Mouse (Mus musculus): ENCODE results near the gene Myl4. TPM values are rescaled to one million over a fixed set of nuclear protein-coding genes. Genes with fewer than 3 reads are reported as not detected.
A peak's percentile ranks its signal among the peaks of the same experiment; 100 is the strongest.

Myl4 gene
- polyA plus RNA-seq, 1 experiment from 2014 or later, result 16.4 TPM

DNA sequence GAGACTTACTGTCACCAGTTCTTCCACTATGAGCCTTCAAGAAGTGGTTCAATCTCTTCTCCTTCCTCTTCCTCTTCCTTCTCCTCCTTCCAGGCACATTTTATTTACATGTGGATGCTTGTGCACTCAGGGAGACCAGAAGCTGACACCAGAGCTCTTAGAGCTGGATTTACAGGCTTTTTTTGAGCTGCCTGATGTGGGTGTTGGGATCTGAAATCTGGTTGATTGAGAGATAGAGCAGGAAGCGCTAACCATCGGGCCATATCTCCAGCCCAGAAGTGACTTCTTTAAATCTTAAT lies 31.8 kb downstream of the Myl4 start:
- H3K4me1 ChIP-seq (ENCODE audit: control insufficient read depth, insufficient read depth, low read length), result no peaks in the 10 kb centered on the region
- no peak for DNase-seq (ENCODE audit: low spot score)
- H3K9me3 ChIP-seq (replicated peaks; ENCODE audit: control insufficient read depth, low read length), result no peaks in the 10 kb centered on the region
- WGBS, result 82% methylated on average over 2 of the region's 2 CpGs
- H3K27ac ChIP-seq (replicated peaks; ENCODE audit: low read depth, low read length), result no peak overlapping the region
- no peak overlapping the region for H3K9ac ChIP-seq (replicated peaks; ENCODE audit: low read length)
- no peaks in the 10 kb centered on the region for H3K27me3 ChIP-seq (ENCODE audit: control insufficient read depth, insufficient read depth, low read length)
- no peaks in the 10 kb centered on the region for H3K36me3 ChIP-seq (replicated peaks; ENCODE audit: control insufficient read depth, insufficient read depth, low read depth, low read length)
- no peak overlapping the region for H3K4me2 ChIP-seq (ENCODE audit: low read depth, low read length)
- no peak for ATAC-seq (replicated peaks; ENCODE audit: insufficient number of reproducible peaks, low FRiP score, low TSS enrichment, low read depth)
- H3K4me3 ChIP-seq (ENCODE audit: low read depth, low read length), result no peak overlapping the region

DNA sequence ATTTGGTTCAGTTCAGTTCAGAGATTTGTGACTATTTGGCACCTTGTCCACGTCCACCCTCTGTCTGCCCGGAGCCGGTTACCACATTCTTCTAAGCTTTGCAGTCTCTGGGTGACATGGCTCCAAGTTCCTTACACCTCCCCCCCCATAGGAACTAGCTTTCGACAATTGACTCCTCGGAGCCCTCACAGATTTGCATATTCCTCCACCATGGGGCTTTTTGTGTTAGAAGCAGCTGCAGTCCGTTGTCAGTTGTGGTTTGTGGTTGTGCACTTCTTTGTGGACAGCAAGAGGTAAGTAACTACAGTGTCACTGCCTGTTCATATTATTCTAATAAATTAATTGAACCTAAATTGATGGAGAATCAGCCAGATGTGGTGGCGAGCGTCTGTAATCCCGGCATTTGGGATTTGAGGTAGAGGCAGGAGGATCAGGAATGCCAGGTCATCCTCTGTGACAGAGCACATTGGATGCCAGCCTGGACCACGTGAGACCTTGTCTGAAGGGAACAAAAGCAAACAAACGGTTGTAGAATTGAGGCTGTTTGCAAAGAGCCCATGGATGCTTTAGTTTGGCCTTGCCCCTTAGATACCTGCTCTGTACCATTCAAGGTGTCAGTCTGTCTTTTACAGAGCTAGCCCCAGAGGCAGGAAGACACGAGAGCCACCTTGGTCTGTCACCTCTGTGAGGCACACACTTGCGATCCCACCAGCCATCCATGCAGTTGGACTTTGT lies 32.3 kb downstream of the Myl4 start:
- H3K9ac ChIP-seq (replicated peaks; ENCODE audit: low read length), result no peak overlapping the region
- H3K27ac ChIP-seq (replicated peaks; ENCODE audit: low read depth, low read length), result no peak overlapping the region
- no peak overlapping the region for H3K4me3 ChIP-seq (ENCODE audit: low read depth, low read length)
- H3K27me3 ChIP-seq (ENCODE audit: control insufficient read depth, insufficient read depth, low read length), result no peaks in the 10 kb centered on the region
- no peaks in the 10 kb centered on the region for H3K9me3 ChIP-seq (replicated peaks; ENCODE audit: control insufficient read depth, low read length)
- ATAC-seq (replicated peaks; ENCODE audit: insufficient number of reproducible peaks, low FRiP score, low TSS enrichment, low read depth), result no peak
- 68% methylated on average over 13 of the region's 13 CpGs for WGBS
- no peaks in the 10 kb centered on the region for H3K4me1 ChIP-seq (ENCODE audit: control insufficient read depth, insufficient read depth, low read length)
- no peak for DNase-seq (ENCODE audit: low spot score)
- H3K36me3 ChIP-seq (replicated peaks; ENCODE audit: control insufficient read depth, insufficient read depth, low read depth, low read length), result no peaks in the 10 kb centered on the region
- H3K4me2 ChIP-seq (ENCODE audit: low read depth, low read length), result no peak overlapping the region

DNA sequence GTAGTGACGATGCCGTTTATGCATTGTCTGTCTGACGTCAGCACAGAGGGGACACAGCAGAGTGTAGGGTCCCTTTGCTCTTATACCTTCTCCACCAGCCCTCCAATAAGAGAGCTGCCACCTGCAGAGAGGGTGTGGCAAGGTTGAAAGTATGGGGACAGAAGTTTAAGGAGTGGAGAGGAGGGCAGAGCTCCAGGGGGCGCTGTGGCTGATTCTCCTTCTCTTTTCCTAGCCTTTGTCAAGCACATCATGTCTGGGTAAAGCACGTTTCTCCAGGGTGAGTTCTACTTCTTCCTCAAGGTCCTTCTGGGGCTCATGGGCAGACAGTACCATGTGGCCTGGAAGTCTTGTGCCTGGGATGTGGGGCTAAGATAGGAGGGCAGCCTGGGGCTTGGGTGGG lies 35.0 kb downstream of the Myl4 start:
- H3K27me3 ChIP-seq (ENCODE audit: control insufficient read depth, insufficient read depth, low read length), result no peaks in the 10 kb centered on the region
- no peak overlapping the region for H3K4me3 ChIP-seq (ENCODE audit: low read depth, low read length)
- H3K27ac ChIP-seq (replicated peaks; ENCODE audit: low read depth, low read length), result no peak overlapping the region
- no peak overlapping the region for H3K9ac ChIP-seq (replicated peaks; ENCODE audit: low read length)
- WGBS, result 74% methylated on average over 5 of the region's 5 CpGs
- DNase-seq (ENCODE audit: low spot score) (no peak), ATAC-seq (replicated peaks; ENCODE audit: insufficient number of reproducible peaks, low FRiP score, low TSS enrichment, low read depth) (no peak)
- no peak overlapping the region for H3K4me2 ChIP-seq (ENCODE audit: low read depth, low read length)
- no peaks in the 10 kb centered on the region for H3K4me1 ChIP-seq (ENCODE audit: control insufficient read depth, insufficient read depth, low read length)
- no peaks in the 10 kb centered on the region for H3K9me3 ChIP-seq (replicated peaks; ENCODE audit: control insufficient read depth, low read length)
- no peaks in the 10 kb centered on the region for H3K36me3 ChIP-seq (replicated peaks; ENCODE audit: control insufficient read depth, insufficient read depth, low read depth, low read length)

DNA sequence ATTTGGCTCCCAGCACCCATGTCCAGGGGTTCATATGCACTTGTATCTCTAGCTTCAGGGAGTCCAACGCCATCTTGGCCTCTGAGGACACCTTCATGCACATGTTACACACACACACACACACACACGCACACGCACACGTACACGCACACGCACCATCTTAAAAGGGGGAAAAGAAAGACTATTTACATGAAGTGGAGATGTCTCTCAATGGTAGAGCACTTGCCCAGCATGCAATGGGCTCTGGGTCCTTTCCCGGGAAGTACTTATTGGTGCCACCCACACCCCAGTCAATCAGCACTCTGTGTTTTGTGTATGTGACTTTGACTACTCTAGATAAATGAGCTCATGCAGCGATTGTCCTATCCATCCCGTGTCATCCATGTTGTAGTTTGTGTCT lies 37.4 kb downstream of the Myl4 start:
- no peak overlapping the region for H3K9ac ChIP-seq (replicated peaks; ENCODE audit: low read length)
- H3K9me3 ChIP-seq (replicated peaks; ENCODE audit: control insufficient read depth, low read length), result no peaks in the 10 kb centered on the region
- no peak overlapping the region for H3K27ac ChIP-seq (replicated peaks; ENCODE audit: low read depth, low read length)
- H3K4me2 ChIP-seq (ENCODE audit: low read depth, low read length), result no peak overlapping the region
- no peak for ATAC-seq (replicated peaks; ENCODE audit: insufficient number of reproducible peaks, low FRiP score, low TSS enrichment, low read depth)
- DNase-seq (ENCODE audit: low spot score), result no peak
- no peaks in the 10 kb centered on the region for H3K36me3 ChIP-seq (replicated peaks; ENCODE audit: control insufficient read depth, insufficient read depth, low read depth, low read length)
- no peaks in the 10 kb centered on the region for H3K4me1 ChIP-seq (ENCODE audit: control insufficient read depth, insufficient read depth, low read length)
- H3K27me3 ChIP-seq (ENCODE audit: control insufficient read depth, insufficient read depth, low read length), result no peaks in the 10 kb centered on the region
- H3K4me3 ChIP-seq (ENCODE audit: low read depth, low read length), result no peak overlapping the region
- WGBS, result 96% methylated on average over 9 of the region's 9 CpGs

DNA sequence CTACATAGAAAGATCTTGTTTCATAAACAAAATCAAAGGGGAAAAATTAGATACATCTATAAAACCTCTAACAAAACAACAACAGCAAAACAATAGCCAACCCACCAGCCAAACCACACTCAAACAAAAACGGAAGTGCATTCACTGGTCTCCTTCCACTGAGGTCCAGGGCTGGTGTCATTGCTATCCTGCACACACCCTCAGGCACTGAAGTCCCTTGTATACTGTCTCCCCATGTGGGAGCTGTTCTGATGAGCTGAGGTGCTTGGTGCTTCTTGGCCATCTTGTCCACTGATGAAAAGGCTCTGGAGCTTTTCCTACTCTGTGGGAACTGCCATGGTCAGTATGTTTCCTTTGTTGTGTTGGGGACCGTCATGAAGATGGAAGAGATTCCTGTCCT lies 38.0 kb downstream of the Myl4 start:
- Histone ChIP-seq H3K4me1 (ENCODE audit: control insufficient read depth, insufficient read depth, low read length) (no peaks in the 10 kb centered on the region), H3K4me3 (ENCODE audit: low read depth, low read length) (no peak overlapping the region), H3K9ac (replicated peaks; ENCODE audit: low read length) (no peak overlapping the region), H3K27ac (replicated peaks; ENCODE audit: low read depth, low read length) (no peak overlapping the region), H3K36me3 (replicated peaks; ENCODE audit: control insufficient read depth, insufficient read depth, low read depth, low read length) (no peaks in the 10 kb centered on the region), H3K27me3 (ENCODE audit: control insufficient read depth, insufficient read depth, low read length) (no peaks in the 10 kb centered on the region), H3K9me3 (replicated peaks; ENCODE audit: control insufficient read depth, low read length) (no peaks in the 10 kb centered on the region), H3K4me2 (ENCODE audit: low read depth, low read length) (no peak overlapping the region)
- DNase-seq (ENCODE audit: low spot score) (no peak), ATAC-seq (replicated peaks; ENCODE audit: insufficient number of reproducible peaks, low FRiP score, low TSS enrichment, low read depth) (no peak)
- WGBS, result 83% methylated on average over 2 of the region's 2 CpGs

DNA sequence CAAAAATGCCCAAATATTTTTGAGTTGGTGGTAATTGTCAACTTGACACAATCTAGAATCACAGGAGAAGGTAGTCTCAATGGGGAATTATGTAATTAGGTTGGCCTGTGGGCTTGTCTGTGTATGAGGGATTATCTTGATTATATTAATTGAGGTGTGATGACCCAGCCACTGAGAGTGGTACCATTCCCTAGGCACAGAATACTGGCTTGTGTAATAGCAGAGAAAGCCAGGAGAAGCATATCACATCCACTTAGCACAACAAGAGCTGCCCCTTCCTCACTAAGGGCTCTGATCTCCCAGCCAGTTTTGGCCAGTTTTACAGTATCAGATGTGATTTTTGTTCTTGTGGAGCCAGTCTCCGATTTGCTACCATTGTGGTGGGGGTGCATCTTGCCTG lies 39.1 kb downstream of the Myl4 start:
- DNase-seq (ENCODE audit: low spot score) (no peak), ATAC-seq (replicated peaks; ENCODE audit: insufficient number of reproducible peaks, low FRiP score, low TSS enrichment, low read depth) (no peak)
- Histone ChIP-seq H3K36me3 (replicated peaks; ENCODE audit: control insufficient read depth, insufficient read depth, low read depth, low read length) (no peaks in the 10 kb centered on the region), H3K4me3 (ENCODE audit: low read depth, low read length) (no peak overlapping the region), H3K27ac (replicated peaks; ENCODE audit: low read depth, low read length) (no peak overlapping the region), H3K4me1 (ENCODE audit: control insufficient read depth, insufficient read depth, low read length) (no peaks in the 10 kb centered on the region), H3K4me2 (ENCODE audit: low read depth, low read length) (no peak overlapping the region), H3K9ac (replicated peaks; ENCODE audit: low read length) (no peak overlapping the region), H3K27me3 (ENCODE audit: control insufficient read depth, insufficient read depth, low read length) (no peaks in the 10 kb centered on the region), H3K9me3 (replicated peaks; ENCODE audit: control insufficient read depth, low read length) (no peaks in the 10 kb centered on the region)
- 83% methylated on average over 1 of the region's 1 CpGs for WGBS

DNA sequence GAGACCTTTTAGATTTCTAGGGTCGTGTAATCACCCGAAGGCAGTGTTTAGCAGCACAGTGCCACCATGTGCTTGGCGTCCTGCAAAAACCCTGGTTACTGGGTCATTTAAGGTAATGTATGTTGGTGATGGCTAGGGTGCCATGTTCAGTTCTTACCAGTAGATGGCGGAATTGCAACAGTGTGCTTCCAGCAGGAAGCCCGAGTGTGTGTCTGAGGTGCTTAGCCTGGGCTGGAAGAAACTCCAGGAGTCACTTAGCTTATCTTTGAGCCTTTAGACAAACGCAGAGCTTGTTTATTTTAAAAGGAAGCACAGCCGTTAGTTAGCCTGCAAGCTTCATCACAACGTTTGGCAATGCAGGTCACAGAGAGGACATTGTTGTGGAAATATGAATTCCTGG lies 39.7 kb downstream of the Myl4 start:
- DNase-seq (ENCODE audit: low spot score), result peak; percentile 92
- peak; percentile 63; the same call in 1 of the 2 replicates for ATAC-seq (replicated peaks; ENCODE audit: insufficient number of reproducible peaks, low FRiP score, low TSS enrichment, low read depth)
- H3K9ac ChIP-seq (replicated peaks; ENCODE audit: low read length), result no peak overlapping the region
- 1% methylated on average over 8 of the region's 8 CpGs for WGBS
- no peaks in the 10 kb centered on the region for H3K4me1 ChIP-seq (ENCODE audit: control insufficient read depth, insufficient read depth, low read length)
- H3K4me3 ChIP-seq (ENCODE audit: low read depth, low read length), result no peak overlapping the region
- H3K9me3 ChIP-seq (replicated peaks; ENCODE audit: control insufficient read depth, low read length), result no peaks in the 10 kb centered on the region
- no peak overlapping the region for H3K4me2 ChIP-seq (ENCODE audit: low read depth, low read length)
- H3K36me3 ChIP-seq (replicated peaks; ENCODE audit: control insufficient read depth, insufficient read depth, low read depth, low read length), result no peaks in the 10 kb centered on the region
- no peak overlapping the region for H3K27ac ChIP-seq (replicated peaks; ENCODE audit: low read depth, low read length)
- no peaks in the 10 kb centered on the region for H3K27me3 ChIP-seq (ENCODE audit: control insufficient read depth, insufficient read depth, low read length)

DNA sequence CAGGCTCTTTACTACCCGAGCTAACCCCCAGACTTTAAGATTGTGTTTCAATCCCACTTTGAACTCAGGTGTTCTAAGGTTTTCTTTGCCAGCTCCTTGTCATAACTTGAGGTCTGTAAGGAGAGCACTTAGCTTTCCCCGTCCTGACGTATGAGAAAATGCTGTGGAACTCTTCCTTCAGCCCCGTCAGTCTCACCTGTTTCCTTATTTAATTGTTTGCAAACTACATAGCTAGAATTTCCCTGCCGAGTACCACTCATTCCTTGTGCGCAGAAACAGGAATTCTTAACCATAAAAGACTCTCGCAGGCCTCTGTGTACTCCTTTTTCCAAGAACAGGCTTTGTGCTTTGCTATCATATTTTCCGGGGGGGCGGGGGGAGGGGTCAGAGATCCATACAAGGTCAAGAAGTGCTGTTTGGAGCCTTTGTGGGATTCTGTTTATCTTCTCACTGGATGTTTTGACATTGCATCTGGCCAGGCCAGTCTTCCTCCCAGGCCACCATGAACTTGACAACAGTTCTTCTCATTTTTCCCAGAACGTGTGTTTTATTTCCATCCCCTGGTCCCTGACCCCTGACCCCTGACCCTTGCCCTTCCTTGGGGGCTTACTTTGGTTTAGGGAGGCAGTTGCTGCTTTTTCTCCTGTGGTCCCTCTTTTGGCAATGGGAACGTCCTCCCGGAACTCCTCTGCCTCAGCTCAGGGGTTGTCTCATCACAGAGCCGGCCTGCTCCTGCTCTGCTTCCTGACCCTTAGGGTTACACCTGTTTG lies 41.8 kb downstream of the Myl4 start:
- no peak for ATAC-seq (replicated peaks; ENCODE audit: insufficient number of reproducible peaks, low FRiP score, low TSS enrichment, low read depth)
- Histone ChIP-seq H3K4me3 (ENCODE audit: low read depth, low read length) (no peak overlapping the region), H3K9me3 (replicated peaks; ENCODE audit: control insufficient read depth, low read length) (no peaks in the 10 kb centered on the region), H3K4me2 (ENCODE audit: low read depth, low read length) (no peak overlapping the region), H3K36me3 (replicated peaks; ENCODE audit: control insufficient read depth, insufficient read depth, low read depth, low read length) (no peaks in the 10 kb centered on the region), H3K9ac (replicated peaks; ENCODE audit: low read length) (no peak overlapping the region), H3K4me1 (ENCODE audit: control insufficient read depth, insufficient read depth, low read length) (no peaks in the 10 kb centered on the region), H3K27ac (replicated peaks; ENCODE audit: low read depth, low read length) (no peak overlapping the region), H3K27me3 (ENCODE audit: control insufficient read depth, insufficient read depth, low read length) (no peaks in the 10 kb centered on the region)
- no peak for DNase-seq (ENCODE audit: low spot score)
- 47% methylated on average over 13 of the region's 13 CpGs for WGBS
